Mouse (Mus musculus): ENCODE results near the gene Clstn3.

- TF ChIP-seq CTCF (IDR thresholded peaks at IDR 0.05; ENCODE audit: insufficient read depth, low read length) (no peak), POLR2A (IDR thresholded peaks at IDR 0.05; ENCODE audit: borderline replicate concordance, extremely low read depth, low read depth, low read length) (no peak)
Measured at GRCm38 (mm10) chr6:124433688-124434324, 30.8 kb downstream of the Clstn3 start.
